Mouse (Mus musculus): Measurements from ENCODE around the gene Cdk5.
A peak's percentile ranks its signal among the peaks of the same experiment; 100 is the strongest.

Gene Cdk5

DNA sequence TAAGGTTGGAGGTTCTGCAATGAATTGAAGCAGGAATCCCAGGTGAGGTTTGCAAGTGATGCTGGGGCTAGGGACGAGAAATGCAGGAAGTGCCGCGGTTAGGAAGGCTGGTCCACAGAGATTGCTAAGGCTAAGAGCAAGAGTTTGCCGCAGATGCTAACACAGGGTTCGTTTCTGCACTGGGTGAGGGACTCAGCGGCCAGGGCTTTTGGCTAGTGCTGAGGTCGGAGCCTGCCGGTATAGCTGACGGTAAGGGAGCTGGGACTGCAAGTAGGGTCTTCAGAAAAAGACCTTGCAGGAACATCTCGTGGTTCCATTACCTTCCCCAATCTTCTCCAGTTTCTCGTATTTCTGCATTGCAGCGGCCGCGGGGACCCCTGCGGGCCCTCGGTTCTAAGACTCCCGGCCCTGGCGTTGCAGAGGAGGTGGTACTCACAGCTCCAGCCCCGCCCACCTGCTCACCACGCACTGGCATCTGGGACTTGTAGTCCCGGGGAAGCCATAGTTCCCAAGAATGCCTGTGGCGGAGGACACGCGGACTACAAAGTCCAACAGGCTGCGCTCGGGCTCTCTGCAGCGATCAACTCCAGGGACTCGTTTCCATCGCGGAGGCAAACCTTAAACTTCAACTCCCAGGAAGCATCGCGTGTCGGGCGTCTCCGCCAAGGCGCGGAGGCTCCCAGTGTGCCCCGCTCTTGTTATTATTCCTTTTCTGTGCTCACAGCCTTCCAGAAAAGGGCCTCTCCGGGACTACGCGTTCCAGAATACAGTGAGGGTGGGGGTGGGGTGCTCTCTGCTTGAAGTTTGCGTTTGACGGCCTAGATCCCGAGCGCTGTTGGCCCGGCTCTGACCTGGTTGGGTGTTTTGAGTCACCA is at the start of gene Cdk5, which contains the start of gene Slc4a2:
Gene Cdk5, minus strand, starts transcription at position 402 of the 875 bp plus-strand sequence.
Gene Slc4a2, plus strand, starts transcription at position 709 of the 875 bp plus-strand sequence.
- peak; percentile 99 for DNase-seq (ENCODE audit: low spot score)

GRCm38 (mm10) chr5:24470600-24470999 is 47.3 kb upstream of the Cdk5 start:
- DNase-seq (ENCODE audit: low spot score) = peak; percentile 83

DNA sequence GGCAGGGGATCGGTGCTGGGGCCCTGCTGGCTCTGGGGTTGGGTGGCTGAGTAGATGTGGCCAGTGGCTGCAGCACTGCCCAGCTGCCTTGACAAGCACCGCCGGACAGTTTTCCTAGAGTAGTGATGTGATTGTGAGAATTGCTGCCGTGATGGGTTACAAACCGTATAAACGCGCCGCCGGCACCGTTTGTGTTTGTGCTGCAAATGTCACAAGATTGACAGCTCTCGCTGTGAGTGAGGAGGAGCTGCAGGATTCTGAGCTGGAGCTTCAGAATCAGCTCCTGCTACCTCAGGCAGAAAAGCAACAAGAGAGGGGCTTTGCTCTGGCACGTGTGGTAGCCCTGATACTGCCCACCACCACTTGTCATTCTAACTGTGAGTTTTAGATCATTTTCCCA is 43.4 kb upstream of the Cdk5 start:
- DNase-seq (ENCODE audit: low spot score) = no peak

- no peak for DNase-seq (ENCODE audit: low spot score)
Observed at GRCm38 (mm10) chr5:24455613-24456012, 32.3 kb upstream of the Cdk5 start.

GRCm38 (mm10) chr5:24455076-24455475 is 31.7 kb upstream of the Cdk5 start:
- peak; percentile 25 for DNase-seq (ENCODE audit: low spot score)

DNA sequence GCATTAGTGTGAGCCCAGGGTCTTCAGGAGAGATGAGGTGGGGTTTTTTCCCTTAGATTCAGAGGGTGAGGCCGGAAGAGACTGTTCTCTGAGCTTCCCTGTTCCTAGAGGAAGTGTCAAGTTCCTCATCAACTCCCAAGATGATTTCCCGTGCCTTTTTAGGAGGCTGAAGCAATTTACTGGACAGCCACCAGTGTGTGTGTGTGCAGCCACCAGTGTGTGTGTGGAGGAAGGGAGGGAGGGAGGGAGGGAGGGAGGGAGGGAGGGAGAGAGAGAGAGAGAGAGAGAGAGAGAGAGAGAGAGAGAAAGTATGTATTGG is 30.6 kb upstream of the Cdk5 start:
- no peak for DNase-seq (ENCODE audit: low spot score)

GRCm38 (mm10) chr5:24453283-24453984 is 30.1 kb upstream of the Cdk5 start:
- no peak for DNase-seq (ENCODE audit: low spot score)

- peak; percentile 48 for DNase-seq (ENCODE audit: low spot score)
Observed at GRCm38 (mm10) chr5:24452691-24453233, 29.4 kb upstream of the Cdk5 start.

DNA sequence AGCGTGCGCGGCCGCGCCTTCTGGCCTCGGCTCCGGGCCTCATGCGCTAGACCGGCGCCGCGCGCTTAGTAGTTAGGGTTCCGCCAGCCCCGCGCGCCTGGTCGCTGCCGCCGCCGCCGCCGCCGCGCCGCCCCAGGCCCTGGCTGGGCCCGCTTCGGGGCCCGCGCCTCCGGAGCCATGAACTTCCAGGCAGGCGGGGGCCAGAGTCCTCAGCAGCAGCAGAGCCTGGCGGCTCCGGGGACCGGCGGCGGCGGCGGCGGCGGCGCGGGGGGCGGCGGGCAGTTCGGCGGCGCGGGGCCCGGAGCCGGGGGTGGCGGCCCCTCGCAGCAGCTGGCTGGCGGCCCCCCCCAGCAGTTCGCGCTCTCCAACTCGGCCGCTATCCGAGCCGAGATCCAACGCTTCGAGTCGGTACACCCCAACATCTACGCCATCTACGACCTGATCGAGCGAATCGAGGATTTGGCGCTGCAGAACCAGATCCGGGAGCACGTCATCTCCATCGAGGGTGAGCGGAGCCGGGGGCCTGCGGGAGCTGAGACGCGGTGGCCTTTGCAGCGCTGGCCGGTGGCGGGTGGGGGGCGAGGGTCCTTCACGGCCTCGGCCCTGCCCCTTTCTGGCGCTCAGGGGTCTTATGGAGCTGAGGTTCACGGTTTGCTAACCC is 28.8 kb upstream of the Cdk5 start, which contains the start of gene Agap3:
Gene Agap3, plus strand, starts transcription at position 148 of the 661 bp plus-strand sequence.
- DNase-seq (ENCODE audit: low spot score) = peak; percentile 43

DNA sequence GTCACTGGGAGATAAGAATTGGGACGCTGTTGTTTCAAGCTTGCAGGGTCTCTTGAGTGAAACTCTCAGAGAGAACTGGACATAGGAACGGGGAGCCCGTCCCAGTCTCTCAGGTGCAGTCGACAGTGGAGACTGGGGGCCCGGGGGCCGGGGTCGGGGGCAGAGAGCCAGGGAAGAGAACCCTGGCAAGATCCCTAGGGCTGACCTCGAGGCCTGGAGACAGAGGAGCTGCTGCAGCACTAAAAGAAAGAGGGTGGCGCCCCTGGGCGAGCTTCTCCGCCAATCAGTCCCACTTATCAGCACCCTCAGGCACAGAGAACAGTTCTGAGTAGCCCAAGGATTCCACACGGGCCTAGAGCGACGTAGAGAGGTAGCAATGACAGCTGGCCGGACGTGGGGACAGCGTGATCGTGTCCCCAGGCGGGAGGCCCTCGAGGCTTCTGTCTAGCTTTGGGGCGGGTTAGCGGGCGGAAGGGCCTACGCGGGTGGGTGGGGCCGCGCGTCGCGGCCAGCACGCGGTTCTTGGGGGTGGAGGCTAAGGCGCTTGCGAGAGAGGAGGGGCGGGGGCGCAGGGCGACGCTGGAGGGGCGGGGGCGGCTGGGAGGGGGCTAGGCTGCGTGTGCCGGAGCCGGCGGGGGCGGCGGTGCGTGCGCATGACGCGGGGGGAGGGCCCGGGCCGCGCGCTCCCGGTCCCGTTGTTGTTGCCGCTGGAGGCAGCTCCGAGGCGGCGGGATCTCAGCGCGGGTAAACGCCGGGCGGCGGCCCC is 28.1 kb upstream of the Cdk5 start:
- DNase-seq (ENCODE audit: low spot score) = peak; percentile 87

- peak; percentile 86 for DNase-seq (ENCODE audit: low spot score)
Observed at GRCm38 (mm10) chr5:24447624-24448298, 24.4 kb upstream of the Cdk5 start, which contains the start of gene Tmub1. Gene Tmub1, minus strand, starts transcription at chr5:24447854.

- DNase-seq (ENCODE audit: low spot score) = no peak
Observed at GRCm38 (mm10) chr5:24446630-24447029, 23.3 kb upstream of the Cdk5 start.

DNA sequence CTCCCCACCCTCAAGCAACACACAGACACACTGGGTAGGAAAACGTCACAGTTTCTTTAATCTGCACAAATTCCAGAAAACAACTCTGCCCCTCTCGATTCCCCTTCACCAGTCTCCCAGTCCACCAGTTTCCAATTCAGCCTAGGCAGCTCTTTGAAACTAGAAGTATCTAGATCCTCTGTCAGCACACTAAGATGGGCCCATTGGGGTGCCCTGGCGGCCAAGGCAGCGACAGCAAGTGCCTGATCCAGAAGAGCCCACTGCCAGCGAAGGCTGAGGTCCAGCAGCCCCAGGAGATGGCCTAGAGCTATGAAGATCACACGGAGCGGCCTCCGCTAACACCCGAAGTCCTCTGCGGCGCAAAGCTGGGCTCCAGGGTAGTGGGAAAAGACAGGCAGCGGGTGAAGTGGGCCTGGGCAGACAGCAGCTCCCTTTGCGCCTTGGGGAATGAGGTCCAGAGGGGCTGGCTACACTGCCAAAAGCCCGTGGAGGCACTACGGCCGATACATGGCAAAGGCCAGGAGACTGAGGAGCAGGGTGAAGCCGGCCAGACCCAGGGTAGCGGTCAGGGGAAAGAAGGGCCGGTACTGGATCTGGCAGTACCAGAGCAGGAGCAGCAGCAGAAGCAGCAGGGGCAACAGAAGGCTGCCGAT is 22.2 kb upstream of the Cdk5 start:
- peak; percentile 40 for DNase-seq (ENCODE audit: low spot score)

GRCm38 (mm10) chr5:24444746-24445427 is 21.6 kb upstream of the Cdk5 start, which contains the start of gene Fastk:
Gene Fastk, minus strand, starts transcription at chr5:24445287.
- peak; percentile 91 for DNase-seq (ENCODE audit: low spot score)

- peak; percentile 30 for DNase-seq (ENCODE audit: low spot score)
Observed at GRCm38 (mm10) chr5:24443927-24444326, 20.6 kb upstream of the Cdk5 start.

DNA sequence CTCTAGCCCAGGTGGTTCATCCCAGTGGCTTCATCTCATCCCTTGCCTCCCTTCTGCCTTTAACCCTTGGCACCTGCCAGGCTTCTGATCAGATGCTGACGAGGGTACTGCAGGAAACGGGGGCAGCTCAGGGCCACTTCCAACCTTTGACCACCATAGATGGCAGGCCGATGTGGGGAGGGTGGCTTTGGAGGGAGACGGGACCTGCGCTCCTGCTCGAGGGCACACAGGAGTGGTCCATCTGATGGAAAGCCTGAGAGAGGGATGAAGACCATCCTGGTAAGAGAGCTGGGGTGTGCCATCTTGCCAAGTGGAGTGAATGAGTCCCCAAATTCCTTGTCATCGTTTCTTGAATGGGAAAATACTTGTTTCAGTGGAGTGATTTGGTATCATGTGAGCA is 19.9 kb upstream of the Cdk5 start:
- DNase-seq (ENCODE audit: low spot score) = no peak

DNA sequence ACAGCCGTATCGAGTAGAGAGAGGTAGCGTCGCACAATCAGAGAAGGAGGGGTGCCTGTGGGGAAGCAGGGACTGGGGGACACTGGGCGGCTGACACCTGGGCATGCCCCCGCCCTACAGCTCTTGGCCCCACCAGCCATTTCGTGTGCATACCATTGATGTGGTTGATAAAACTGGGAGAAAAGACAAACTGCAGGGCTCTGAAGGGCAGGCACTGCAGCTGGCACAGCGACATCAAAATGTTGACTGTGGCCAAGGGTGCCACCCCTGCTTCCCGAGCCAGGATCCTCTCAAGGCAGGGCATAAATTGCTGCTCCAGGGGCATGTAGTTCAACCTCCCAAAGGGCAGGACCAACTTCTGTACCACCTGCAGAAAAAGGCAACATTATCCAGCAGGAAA is 18.7 kb upstream of the Cdk5 start:
- DNase-seq (ENCODE audit: low spot score) = no peak

DNA sequence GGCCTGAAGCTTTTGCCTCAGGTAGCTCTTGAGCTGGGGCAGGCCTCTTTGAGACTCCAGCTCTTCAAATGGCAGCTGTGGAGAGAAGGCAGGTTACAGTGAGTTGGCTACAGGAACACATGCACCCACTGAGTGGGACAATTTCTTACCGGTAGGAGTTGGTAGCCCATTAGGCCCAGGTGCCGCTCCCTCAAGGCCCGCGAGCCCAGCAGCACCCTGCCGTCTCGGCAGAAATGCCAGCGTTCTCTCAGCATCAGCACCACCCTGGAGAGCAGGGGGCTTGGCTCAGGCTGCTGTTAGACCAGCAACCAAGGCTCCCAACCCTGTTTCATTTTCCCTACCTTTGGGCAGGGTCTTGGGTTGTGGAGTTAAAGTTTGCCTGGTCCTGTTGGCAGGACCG is 17.9 kb upstream of the Cdk5 start:
- no peak for DNase-seq (ENCODE audit: low spot score)

- no peak for DNase-seq (ENCODE audit: low spot score)
Observed at GRCm38 (mm10) chr5:24433993-24434392, 10.7 kb upstream of the Cdk5 start.

DNA sequence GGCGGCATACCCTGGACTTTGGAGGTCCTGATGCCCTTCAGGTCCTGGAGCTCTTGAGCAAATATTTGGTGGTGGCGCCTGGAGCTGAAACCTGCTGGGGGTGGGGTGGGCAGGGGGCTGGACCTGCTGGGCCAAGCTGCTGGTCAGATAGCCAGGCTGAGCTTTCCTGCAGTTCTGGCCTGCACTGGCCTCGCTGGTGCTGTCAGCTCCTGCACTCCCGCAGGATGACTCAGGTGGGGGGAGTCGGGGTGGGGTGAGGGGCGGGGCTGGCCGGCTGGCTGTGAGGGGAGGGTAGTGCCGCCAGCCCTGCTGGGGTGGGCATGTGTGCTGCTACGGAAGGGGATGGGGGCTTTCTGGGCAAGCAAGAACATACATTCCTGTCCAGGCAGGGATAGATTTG is 5.3 kb upstream of the Cdk5 start:
- DNase-seq (ENCODE audit: low spot score) = peak; percentile 40

Data from MN1 (cell line).